Mouse (Mus musculus): ENCODE data around the gene Cenpp. TPM values are rescaled to one million over a fixed set of nuclear protein-coding genes. Genes with fewer than 3 reads are reported as not detected.
"Not testable (repeated sequence)": the region's sequence is repeated elsewhere in the genome, so short reads cannot be mapped to it uniquely, and the experiment has no call there.

The Cenpp gene
- total RNA-seq, 2 experiments from 2014 or later: 2.8 to 3.3 TPM

DNA sequence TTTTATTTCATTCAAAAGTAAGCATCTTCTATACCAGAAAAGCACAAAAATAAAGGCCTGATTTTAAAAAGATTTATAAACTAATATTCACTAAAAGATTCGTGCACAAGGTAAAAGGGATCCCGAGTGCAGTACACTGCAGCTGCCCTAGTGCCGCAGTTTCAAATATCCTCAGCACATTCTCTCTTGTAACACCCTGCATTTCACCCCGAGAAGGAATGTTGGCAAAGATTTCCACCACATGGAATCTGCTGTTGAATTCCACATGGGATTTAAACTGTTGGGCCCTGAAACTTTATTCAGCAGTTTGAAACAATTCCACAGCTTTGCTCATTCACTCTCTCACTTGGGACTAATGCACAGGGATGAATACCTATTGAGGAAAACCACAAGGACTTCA, 44.9 kb downstream of the Cenpp start, which contains the start of gene Ogn:
Ogn (plus strand) TSS at position 333 of the 400 bp plus-strand sequence.
- peak; percentile 13 for DNase-seq

DNA sequence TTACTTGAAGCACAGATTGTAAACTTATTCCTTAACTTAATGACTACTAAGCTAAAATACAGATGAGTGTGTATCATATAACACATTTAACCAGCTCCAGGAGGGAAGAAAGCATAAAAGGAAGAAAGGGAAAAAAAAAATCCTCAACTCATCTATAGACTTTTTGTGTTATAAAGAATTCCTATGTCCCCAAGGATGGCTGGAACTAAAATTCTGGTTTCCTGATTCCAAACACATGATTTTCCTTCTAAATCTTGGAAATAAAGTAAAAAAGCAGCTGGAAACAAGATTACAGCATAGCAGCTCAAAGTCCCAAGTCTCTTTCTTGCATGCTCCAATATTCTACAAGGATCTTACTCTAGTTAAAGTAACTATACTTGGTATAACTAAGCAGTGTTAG, 49.0 kb downstream of the Cenpp start:
- no peak for DNase-seq

- DNase-seq: not testable (repeated sequence)
These were observed 50.0 kb downstream of the Cenpp start for GRCm38 (mm10) chr13:49602541-49602940.

- no peak for DNase-seq
These were observed 66.5 kb downstream of the Cenpp start for GRCm38 (mm10) chr13:49586062-49586461.

DNA sequence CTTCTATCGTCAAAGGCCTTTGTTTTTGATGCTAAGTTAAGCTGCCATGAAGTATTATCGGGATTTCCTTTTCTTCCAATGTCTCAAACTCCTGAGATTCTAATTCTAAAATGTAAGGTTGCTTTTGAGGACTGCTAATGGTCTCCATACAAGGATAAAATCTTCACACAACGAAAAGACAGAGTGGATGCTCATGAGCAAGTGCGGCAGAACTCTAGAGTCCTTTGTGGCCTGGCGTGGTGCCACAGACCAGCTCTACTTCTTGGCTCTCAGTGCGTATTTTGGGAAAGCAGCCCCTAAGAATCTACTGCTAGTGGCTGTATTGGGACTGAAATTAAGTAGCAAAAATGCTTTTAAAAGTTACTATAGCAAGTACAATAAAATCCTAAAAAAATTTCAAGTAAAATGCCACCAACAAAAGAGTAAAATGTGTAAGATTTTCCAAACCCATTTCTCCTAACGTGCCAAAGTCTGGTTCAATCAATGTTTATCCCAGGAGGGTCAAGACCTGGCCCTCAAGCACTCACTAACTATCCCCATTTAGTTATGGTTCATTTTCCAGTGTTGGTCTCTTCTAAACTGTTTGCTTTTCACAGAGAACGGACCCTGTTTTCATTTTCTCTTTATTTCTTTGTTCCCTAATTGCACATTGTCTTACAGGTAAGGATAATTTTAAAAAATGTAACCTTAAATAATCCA, 68.1 kb downstream of the Cenpp start:
- peak; percentile 55 for DNase-seq

- no peak for DNase-seq
These were observed 68.7 kb downstream of the Cenpp start for GRCm38 (mm10) chr13:49583859-49584258.

- no peak for DNase-seq
These were observed 70.7 kb downstream of the Cenpp start, which contains the start of gene Omd for GRCm38 (mm10) chr13:49581541-49582530. TSS of gene Omd (plus strand) at chr13:49582462.

DNA sequence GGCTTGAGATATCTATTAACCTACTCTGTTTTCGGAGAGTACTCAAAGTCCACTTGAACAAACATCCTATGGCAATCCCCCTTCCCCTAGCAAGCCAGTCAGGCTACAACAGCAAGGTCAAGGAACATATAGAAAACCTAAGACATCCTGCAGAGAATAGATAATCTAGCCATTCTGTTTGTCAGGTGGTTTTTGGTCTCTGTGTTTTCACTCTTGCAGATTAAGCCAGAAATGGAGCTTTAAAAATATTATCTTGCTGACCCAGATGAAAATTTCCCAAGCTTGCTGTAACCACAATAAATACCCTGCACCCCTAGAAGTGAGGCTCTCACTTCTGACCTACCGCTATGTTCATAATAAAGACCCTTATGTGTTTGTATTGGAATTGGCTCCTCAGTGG, 81.2 kb downstream of the Cenpp start:
- DNase-seq: no peak

GRCm38 (mm10) chr13:49570371-49570770, 82.2 kb downstream of the Cenpp start:
- DNase-seq: no peak

DNA sequence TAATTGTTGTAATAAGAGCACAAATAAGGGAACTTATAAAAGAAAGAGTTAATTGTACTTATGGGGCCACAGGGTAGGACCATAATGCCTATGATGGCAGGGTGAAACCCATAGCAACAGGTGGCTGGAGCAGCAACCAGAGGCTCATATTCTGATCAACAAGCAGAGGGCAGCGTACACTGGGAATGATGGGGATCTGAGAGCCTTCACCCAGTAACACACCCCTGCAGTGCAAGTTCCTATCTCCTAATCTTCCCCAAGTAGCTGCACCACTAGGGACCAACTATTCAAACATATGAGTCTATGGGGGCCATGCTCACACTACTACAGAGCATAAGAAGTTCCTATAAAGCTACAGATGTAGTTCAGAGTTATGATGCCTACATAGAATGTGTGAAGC, 88.2 kb downstream of the Cenpp start:
- no peak for DNase-seq

GRCm38 (mm10) chr13:49560886-49561285, 91.7 kb downstream of the Cenpp start:
- DNase-seq: no peak

DNA sequence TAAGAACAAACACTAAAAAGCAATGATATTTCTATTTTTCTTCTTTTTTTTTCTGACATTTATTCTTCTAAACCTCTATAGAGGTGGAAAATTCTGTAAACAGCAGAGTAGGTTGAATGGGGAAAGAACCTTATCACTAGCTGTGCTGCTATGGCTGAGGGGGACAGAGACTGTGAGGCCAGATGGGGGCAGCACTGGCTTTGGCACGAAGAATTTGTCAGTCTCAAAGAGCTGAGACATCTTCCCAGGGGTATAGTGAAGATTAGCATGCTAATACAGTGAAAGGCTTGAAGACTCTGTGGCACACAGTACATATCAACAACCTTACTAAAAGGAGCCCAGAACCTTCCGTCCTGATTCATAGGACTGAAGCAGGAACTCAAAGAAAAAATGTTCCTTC, 93.4 kb downstream of the Cenpp start:
- DNase-seq: peak; percentile 41

- DNase-seq: no peak
These were observed 95.7 kb downstream of the Cenpp start for GRCm38 (mm10) chr13:49556924-49557323.

DNA sequence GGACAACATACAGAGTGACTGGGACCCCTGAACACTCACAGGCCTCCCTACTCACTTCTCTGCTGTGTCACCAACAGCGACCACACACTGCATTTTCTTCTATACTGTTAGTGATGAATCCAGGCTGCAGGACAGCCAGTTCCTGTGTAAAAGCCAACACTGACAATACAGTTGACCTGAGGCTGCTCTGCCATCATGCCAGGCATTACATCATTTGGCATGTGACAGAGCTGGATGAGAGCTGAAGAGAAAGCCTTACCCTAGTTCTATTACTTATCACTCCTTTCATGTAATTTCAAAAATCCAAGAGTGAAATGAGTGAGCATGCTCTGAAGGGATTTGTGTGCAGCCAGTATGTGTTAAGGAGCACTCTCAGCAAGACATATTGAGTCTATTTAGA, 96.4 kb downstream of the Cenpp start:
- DNase-seq: peak; percentile 16

GRCm38 (mm10) chr13:49554519-49554918, 98.1 kb downstream of the Cenpp start:
- DNase-seq: no peak

DNA sequence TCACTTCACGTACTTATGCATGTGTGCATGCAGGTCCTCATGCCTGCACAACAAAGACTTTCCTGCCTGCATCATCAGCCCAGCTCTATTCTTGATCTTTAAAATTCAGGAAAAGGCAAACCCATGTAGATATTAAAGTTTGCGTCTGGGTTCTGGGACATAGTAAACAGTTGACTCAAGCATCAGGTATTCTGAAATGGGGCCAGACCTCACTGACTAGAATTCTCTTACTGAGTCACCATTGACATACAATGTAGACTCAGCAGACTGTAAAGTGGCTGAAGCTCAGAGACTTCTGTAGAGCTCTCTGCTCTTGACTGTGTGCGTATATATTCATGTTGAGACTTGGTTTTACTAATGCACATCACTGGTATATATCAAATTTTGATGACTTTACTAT, 103.0 kb downstream of the Cenpp start:
- no peak for DNase-seq

DNA sequence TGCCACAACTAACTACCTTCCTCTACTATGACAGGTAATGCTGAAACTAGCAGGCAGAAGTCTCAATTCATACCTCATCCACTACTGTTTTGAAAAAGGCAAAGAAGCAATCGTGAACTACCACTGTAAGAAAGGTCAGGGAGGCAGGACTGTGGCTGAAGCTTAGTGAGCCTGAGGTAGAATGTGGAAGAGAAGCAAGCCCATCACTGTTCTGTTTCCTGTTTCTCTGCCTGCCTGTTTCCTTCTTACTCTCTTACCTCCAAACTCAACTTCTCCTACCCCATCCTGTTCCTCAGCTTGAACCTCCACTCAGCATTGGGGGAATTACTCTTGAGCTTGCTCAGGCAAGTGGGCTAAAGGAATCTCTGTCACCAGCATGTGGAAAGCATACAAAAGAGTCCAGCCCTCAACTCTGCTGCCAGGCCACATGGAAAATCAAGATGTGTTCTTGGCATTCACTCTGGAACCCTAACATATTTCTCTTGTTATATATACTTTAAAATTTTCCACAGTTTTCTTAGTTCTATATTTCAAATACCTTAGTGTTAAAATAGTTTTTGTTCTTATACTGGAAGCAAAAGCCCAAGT, 104.9 kb downstream of the Cenpp start:
- DNase-seq: no peak

DNA sequence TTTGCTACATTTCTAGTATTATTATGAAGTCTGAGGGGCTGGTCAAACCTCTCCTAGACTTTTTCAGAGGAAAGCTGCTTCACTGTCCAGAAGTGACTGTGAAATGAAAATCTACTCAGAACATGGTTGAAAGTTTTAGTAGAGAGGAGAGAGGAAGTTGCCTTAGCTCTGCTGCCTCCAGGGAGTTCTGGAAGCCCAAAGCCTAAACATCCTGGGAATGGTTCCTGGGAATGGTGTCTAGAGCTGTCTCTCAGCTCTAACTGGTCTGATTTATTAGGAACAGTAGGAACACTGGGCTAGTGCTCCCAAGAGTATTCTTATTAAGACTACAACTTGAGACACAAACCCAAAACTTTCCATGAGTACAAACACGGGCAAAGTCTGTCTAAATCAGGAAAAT, 106.1 kb downstream of the Cenpp start:
- no peak for DNase-seq

GRCm38 (mm10) chr13:49545646-49546045, 106.9 kb downstream of the Cenpp start:
- no peak for DNase-seq

GRCm38 (mm10) chr13:49544279-49544678, 108.3 kb downstream of the Cenpp start, which contains the start of gene Aspn:
TSS of gene Aspn (plus strand) at chr13:49544443.
- DNase-seq: no peak

- no peak for DNase-seq
These were observed 113.9 kb downstream of the Cenpp start for GRCm38 (mm10) chr13:49538693-49539092.

DNA sequence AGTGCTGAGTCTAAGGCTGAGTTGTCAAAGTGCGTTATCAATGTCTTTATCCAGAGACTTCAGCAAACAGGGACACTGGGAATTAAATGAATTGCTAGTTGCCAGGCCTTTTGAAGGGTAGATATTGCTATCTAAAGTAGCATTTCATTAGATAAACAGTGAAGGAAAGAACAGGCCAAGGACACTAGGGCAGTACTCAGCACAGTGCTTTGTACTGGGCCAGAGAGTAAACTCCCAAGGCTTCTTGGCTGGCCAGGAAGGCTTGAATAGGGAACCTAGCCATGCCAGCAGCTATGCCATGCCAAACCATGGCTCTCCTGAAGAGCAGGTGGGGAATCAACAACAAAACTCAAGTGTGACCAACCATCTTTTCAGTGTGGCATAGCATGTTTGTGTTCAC, 115.6 kb downstream of the Cenpp start:
- no peak for DNase-seq

DNA sequence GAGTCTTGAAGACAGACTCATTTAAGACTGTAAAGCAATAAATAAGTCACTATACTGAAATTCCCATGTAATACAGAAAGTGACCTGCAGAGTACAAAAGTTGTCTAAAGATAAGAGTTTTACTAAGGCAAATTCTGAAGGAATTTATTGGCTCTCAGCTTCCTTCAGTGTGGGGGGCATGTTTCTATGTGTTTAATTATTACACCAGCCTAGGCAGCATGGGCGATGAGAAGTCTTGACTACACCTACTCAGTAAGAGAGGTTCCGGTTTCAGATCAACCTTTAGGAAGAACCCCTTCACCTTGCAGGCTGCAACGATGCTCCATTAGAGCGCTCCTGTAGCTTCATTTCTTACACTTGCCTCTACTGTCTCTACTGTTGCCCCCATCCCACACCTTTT, 121.9 kb downstream of the Cenpp start:
- DNase-seq: no peak
